Mouse (Mus musculus) liver, embryonic 14.5 days (tissue): ENCODE measurements around the gene Olfr186. TPM values are rescaled to one million over a fixed set of nuclear protein-coding genes. Genes with fewer than 3 reads are reported as not detected.
"Not testable (repeated sequence)": the region's sequence is repeated elsewhere in the genome, so short reads cannot be mapped to it uniquely, and the experiment has no call there.

Experiments used
- ATAC-seq: fragments of 200-750 bp; cut with Nextera tagmentation; 2 replicates; pipeline ENCODE4 v1.8.0; 2017; ENCODE audit warnings: moderate number of reproducible peaks, mild to moderate bottlenecking, moderate library complexity; ENCODE audit not compliant: insufficient read depth
- DNase-seq, 3 experiments: peaks; one replicate each; pipeline ENCODE4 v3.0.0-alpha.2; 2012 to 2013; ENCODE audit warnings: low read depth in 3 of 3, low spot score in 3 of 3
- H3K27ac ChIP-seq: fragments of 300-500 bp; sonication (generic); 2 replicates; pipeline ENCODE4 v1.5.1; 2014; ENCODE audit warnings: moderate library complexity, mild to moderate bottlenecking, control low read depth, inconsistent platforms
- H3K27me3 ChIP-seq: fragments of 300-500 bp; sonication (generic); 2 replicates; pipeline ENCODE4 v1.6.1; 2014; ENCODE audit warnings: mild to moderate bottlenecking, low read length, moderate library complexity; ENCODE audit not compliant: control insufficient read depth, insufficient read depth
- H3K36me3 ChIP-seq: fragments of 300-500 bp; sonication (generic); replicated peaks from 2 replicates; pipeline ENCODE4 v1.6.1; 2014; ENCODE audit warnings: low read depth; ENCODE audit not compliant: control insufficient read depth, insufficient read depth
- H3K4me1 ChIP-seq, 2 experiments: fragments of 200-500 bp in 1 of 2; fragments of 300-500 bp in 1 of 2; sonication (generic) in 1 of 2; replicated peaks; 2 replicates each; pipeline ENCODE4 v1.6.1; 2012 to 2014; ENCODE audit warnings: antibody characterized with exemption in 1 of 2, inconsistent platforms in 1 of 2, low read length in 1 of 2; ENCODE audit not compliant: control insufficient read depth in 2 of 2, insufficient read depth in 2 of 2
- H3K4me2 ChIP-seq: fragments of 300-500 bp; sonication (generic); 2 replicates; pipeline ENCODE4 v1.6.1; 2014; ENCODE audit warnings: low read depth, mild to moderate bottlenecking, control low read depth, moderate library complexity
- H3K4me3 ChIP-seq, 2 experiments: fragments of 200-500 bp in 1 of 2; fragments of 300-500 bp in 1 of 2; sonication (generic) in 1 of 2; 2 replicates each; pipeline ENCODE4 v1.5.1; 2012 to 2014; ENCODE audit warnings: low read depth in 2 of 2, low read length in 2 of 2, mild to moderate bottlenecking in 2 of 2, control low read depth in 1 of 2, inconsistent platforms in 1 of 2, moderate library complexity in 1 of 2; ENCODE audit not compliant: insufficient read depth in 1 of 2
- H3K9ac ChIP-seq: fragments of 300-500 bp; sonication (generic); replicated peaks from 2 replicates; pipeline ENCODE4 v1.6.1; 2014; ENCODE audit warnings: mild to moderate bottlenecking, control low read depth, moderate library complexity
- H3K9me3 ChIP-seq: fragments of 300-500 bp; sonication (generic); 2 replicates; pipeline ENCODE4 v1.6.1; 2016; ENCODE audit warnings: low read length, mixed read lengths; ENCODE audit not compliant: control insufficient read depth
- CTCF ChIP-seq: IDR thresholded peaks from 2 replicates; pipeline ENCODE4 v1.5.1; 2016; ENCODE audit warnings: antibody characterized with exemption, low read depth, control low read depth
- EP300 ChIP-seq: IDR thresholded peaks from 2 replicates; pipeline ENCODE4 v1.6.1; 2016; ENCODE audit warnings: antibody characterized with exemption, low read depth
- WGBS: fragments of 180-500 bp; shearing (Covaris S2); extraction: QIAGEN DNeasy Blood & Tissue Kit; methylation state at CpG from one replicate; pipeline ENCODE4 v1.1.7; 2014; ENCODE audit not compliant: insufficient replicate concordance; 5-methylcytosine and 5-hydroxymethylcytosine counted together
- polyA plus RNA-seq, 2 experiments: library from polyadenylated mRNA; depleted of rRNA in 1 of 2; stranded (reverse) in 1 of 2; unstranded in 1 of 2; fragments of >200 nt; fragmentation: Nextera tagmentation in 1 of 2; extraction: Ambion mirVana in 1 of 2; gene quantifications; 2 replicates each; pipeline versions ENCODE4 v1.2.1 to v1.2.3; 2012 to 2014

Gene Olfr186
- polyA plus RNA-seq (2012; rRNA removed) (not detected in 2 replicates), polyA plus RNA-seq (2014; fragmentation: Nextera tagmentation; extraction: Ambion mirVana) (not detected in 2 replicates)

GRCm38 (mm10) chr16:59030191-59030590 is at the start of gene Olfr186:
Olfr186 (minus strand) TSS chr16:59030291.
- no peak for TF ChIP-seq CTCF
- TF ChIP-seq EP300: no peak
- H3K27ac ChIP-seq: no peak within 1 kb of the TSS
- H3K27me3 ChIP-seq: no peaks in the 10 kb centered on the region
- H3K9me3 ChIP-seq: no peaks in the 10 kb centered on the region
- no peaks in the 10 kb centered on the region for H3K36me3 ChIP-seq
- no peak for ATAC-seq
- H3K4me3 ChIP-seq: no peak within 1 kb of the TSS
- H3K4me1 ChIP-seq: no peaks in the 10 kb centered on the region
- no peak within 1 kb of the TSS for H3K4me2 ChIP-seq
- DNase-seq: no peak
- H3K9ac ChIP-seq: no peak within 1 kb of the TSS
- 72% methylated on average over 4 of the region's 4 CpGs for WGBS

- Histone ChIP-seq H3K36me3 (no peaks in the 10 kb centered on the region), H3K9me3 (no peaks in the 10 kb centered on the region), H3K27me3 (no peaks in the 10 kb centered on the region), H3K27ac (no peak within 1 kb of the TSS), H3K4me3 (no peak within 1 kb of the TSS), H3K9ac (no peak within 1 kb of the TSS), H3K4me2 (no peak within 1 kb of the TSS), H3K4me1 (no peaks in the 10 kb centered on the region)
- no peak for TF ChIP-seq EP300
- no peak for TF ChIP-seq CTCF
- ATAC-seq: no peak
- no peak for DNase-seq
- WGBS: 52% methylated on average over 5 of the region's 5 CpGs
Measured at GRCm38 (mm10) chr16:59077905-59078304, 47.8 kb upstream of the Olfr186 start, which contains the start of gene Olfr190. Olfr190 (minus strand) TSS chr16:59078005.

- no peaks in the 10 kb centered on the region for H3K9me3 ChIP-seq
- H3K4me1 ChIP-seq: no peaks in the 10 kb centered on the region
- no peak for DNase-seq
- no peak for ATAC-seq
- H3K27me3 ChIP-seq: no peaks in the 10 kb centered on the region
- H3K9ac ChIP-seq: no peak overlapping the region
- no peak overlapping the region for H3K27ac ChIP-seq
- TF ChIP-seq CTCF: no peak
- TF ChIP-seq EP300: no peak
- no peak overlapping the region for H3K4me3 ChIP-seq
- H3K4me2 ChIP-seq: no peak overlapping the region
- H3K36me3 ChIP-seq: no peaks in the 10 kb centered on the region
- 61% methylated on average over 1 of the region's 1 CpGs for WGBS
Measured at GRCm38 (mm10) chr16:59073520-59073919, 43.4 kb upstream of the Olfr186 start.

- Histone ChIP-seq H3K9ac (no peak overlapping the region), H3K9me3 (no peaks in the 10 kb centered on the region), H3K4me2 (no peak overlapping the region), H3K4me1 (no peaks in the 10 kb centered on the region), H3K27ac (no peak overlapping the region), H3K4me3 (no peak overlapping the region), H3K36me3 (no peaks in the 10 kb centered on the region), H3K27me3 (no peaks in the 10 kb centered on the region)
- ATAC-seq (no peak), DNase-seq (no peak)
- no peak for TF ChIP-seq EP300
- TF ChIP-seq CTCF: no peak
Measured at GRCm38 (mm10) chr16:59071755-59072154, 41.7 kb upstream of the Olfr186 start.

- DNase-seq, H3K4me1 ChIP-seq, H3K4me2 ChIP-seq, H3K36me3 ChIP-seq, H3K4me3 ChIP-seq, H3K27me3 ChIP-seq, H3K27ac ChIP-seq, ATAC-seq, H3K9me3 ChIP-seq, H3K9ac ChIP-seq: not testable (repeated sequence)
- 45% methylated on average over 3 of the region's 3 CpGs for WGBS
Measured at GRCm38 (mm10) chr16:59062411-59062810, 32.3 kb upstream of the Olfr186 start.

GRCm38 (mm10) chr16:59049286-59049685 is 19.2 kb upstream of the Olfr186 start:
- not testable (repeated sequence) for ATAC-seq, H3K4me1 ChIP-seq, H3K9ac ChIP-seq, H3K9me3 ChIP-seq, H3K4me3 ChIP-seq, H3K36me3 ChIP-seq, H3K27ac ChIP-seq, H3K4me2 ChIP-seq, DNase-seq, H3K27me3 ChIP-seq
- WGBS: 65% methylated on average over 2 of the region's 2 CpGs
